Comparison of ENCODE assay signal across 8 mouse cellular contexts in the genomic region with DNA sequence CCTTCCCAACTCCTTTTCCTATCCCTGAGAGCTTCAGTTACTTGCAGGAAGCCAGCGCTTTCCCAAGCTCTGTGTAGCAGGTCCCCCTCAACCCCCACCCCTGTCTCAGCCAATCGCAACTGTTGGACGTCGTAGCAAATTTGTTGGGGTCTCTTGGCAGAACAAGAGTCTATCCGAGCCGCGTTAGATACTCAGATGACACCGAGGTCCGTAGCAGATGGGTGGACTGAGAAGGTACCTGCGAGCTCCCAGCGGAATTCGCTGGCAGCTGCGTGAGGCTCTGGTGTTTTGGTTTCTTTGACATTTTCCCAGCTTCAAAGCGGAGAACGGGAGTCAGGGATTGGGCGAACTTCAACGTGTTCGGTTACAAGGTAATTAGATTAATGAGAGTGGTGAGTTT. TPM values are rescaled to one million over a fixed set of nuclear protein-coding genes. Genes with fewer than 3 reads are reported as not detected.
DNase-seq lines count a peak whose midpoint lies in the region; ATAC-seq and TF ChIP-seq lines count a peak whose summit lies in the region.

No protein-coding gene starts in this region.

- peak overlapping the region; percentile 79 for H3K27ac ChIP-seq in kidney, postnatal 0 days
- H3K27ac ChIP-seq in forebrain, embryonic 14.5 days (ENCODE audit: low read depth, low read length), result peak overlapping the region; percentile 59; the same call in 1 of the 2 replicates
- H3K27ac ChIP-seq in liver, embryonic 15.5 days (replicated peaks), result no peak overlapping the region

- no peak for TF ChIP-seq CTCF in kidney, postnatal 0 days (IDR thresholded peaks at IDR 0.05; ENCODE audit: low read depth)

- peak overlapping the region; percentile 90 for H3K4me3 ChIP-seq in kidney, postnatal 0 days (replicated peaks; ENCODE audit: low read depth, low read length)
- peak overlapping the region; percentile 97 for H3K4me3 ChIP-seq in forebrain, embryonic 14.5 days (ENCODE audit: low read depth, low read length)
- peak overlapping the region; percentile 59 for H3K4me3 ChIP-seq in liver, embryonic 15.5 days (replicated peaks)

- H3K27me3 ChIP-seq in kidney, postnatal 0 days (ENCODE audit: insufficient read depth, low read length), result no peaks in the 10 kb centered on the region
- H3K27me3 ChIP-seq in forebrain, embryonic 14.5 days (replicated peaks; ENCODE audit: control insufficient read depth, insufficient read depth, low read length), result no peaks in the 10 kb centered on the region
- H3K27me3 ChIP-seq in liver, embryonic 15.5 days, result peaks cover 87% of the 10 kb centered on the region

- peak; percentile 6; the same call in 1 of the 2 replicates for ATAC-seq in kidney, postnatal 0 days (replicated peaks; ENCODE audit: low FRiP score, low read depth)
- peak; percentile 22 for ATAC-seq in forebrain, embryonic 14.5 days
- no peak for ATAC-seq in liver, embryonic 15.5 days (ENCODE audit: insufficient read depth)

- H3K9ac ChIP-seq in kidney, postnatal 0 days (ENCODE audit: low read depth, low read length), result peak overlapping the region; percentile 93
- peak overlapping the region; percentile 58 for H3K9ac ChIP-seq in forebrain, embryonic 14.5 days (ENCODE audit: low read length)
- H3K9ac ChIP-seq in liver, embryonic 15.5 days, result no peak overlapping the region

- no peak for DNase-seq in kidney, postnatal 0 days (ENCODE audit: low spot score)
- no peak for DNase-seq in kidney, postnatal 10 days
- DNase-seq in cerebellum, adult 9-10 months, result peak; percentile 67
- peak; percentile 51 for DNase-seq in forebrain, embryonic 14.5 days (ENCODE audit: low spot score)
- no peak for DNase-seq in embryo, embryonic 9.5 days (ENCODE audit: extremely low spot score)
- no peak for DNase-seq in gastrocnemius, postnatal 36 days
- DNase-seq in spleen, adult 12 weeks (ENCODE audit: low spot score), result no peak

- no peaks in the 10 kb centered on the region for H3K9me3 ChIP-seq in kidney, postnatal 0 days (replicated peaks; ENCODE audit: low read length)
- H3K9me3 ChIP-seq in forebrain, embryonic 14.5 days (replicated peaks; ENCODE audit: control insufficient read depth, low read length), result no peaks in the 10 kb centered on the region
- no peaks in the 10 kb centered on the region for H3K9me3 ChIP-seq in liver, embryonic 15.5 days (replicated peaks)

- H3K4me2 ChIP-seq in kidney, postnatal 0 days (ENCODE audit: low read length), result peak overlapping the region; percentile 93
- peak overlapping the region; percentile 82 for H3K4me2 ChIP-seq in forebrain, embryonic 14.5 days (ENCODE audit: low read length)
- H3K4me2 ChIP-seq in liver, embryonic 15.5 days, result peak overlapping the region; percentile 69

- intact Hi-C loops in gastrocnemius, postnatal 36 days (cut with DNase I), result no loop called here

- under 1% methylated on average over 18 of the region's 18 CpGs for WGBS in kidney, postnatal 0 days
- WGBS in forebrain, embryonic 14.5 days, result under 1% methylated on average over 18 of the region's 18 CpGs
- WGBS in liver, embryonic 15.5 days (ENCODE audit: insufficient replicate concordance), result 1% methylated on average over 18 of the region's 18 CpGs

- H3K4me1 ChIP-seq in kidney, postnatal 0 days (replicated peaks; ENCODE audit: insufficient read depth, low read length), result peaks cover 20% of the 10 kb centered on the region
- peaks cover 23% of the 10 kb centered on the region for H3K4me1 ChIP-seq in forebrain, embryonic 14.5 days (ENCODE audit: control insufficient read depth, insufficient read depth, low read length)
- peaks cover 15% of the 10 kb centered on the region for H3K4me1 ChIP-seq in liver, embryonic 15.5 days (replicated peaks)

- H3K36me3 ChIP-seq in kidney, postnatal 0 days (ENCODE audit: insufficient read depth, low read length), result no peaks in the 10 kb centered on the region
- H3K36me3 ChIP-seq in forebrain, embryonic 14.5 days (ENCODE audit: control insufficient read depth, insufficient read depth, low read length), result no peaks in the 10 kb centered on the region
- H3K36me3 ChIP-seq in liver, embryonic 15.5 days (replicated peaks), result no peaks in the 10 kb centered on the region

RNA-seq across cellular contexts. Expression of a gene that starts 3.9 kb away (rescaled TPM):
- 12.5 and 15.0 TPM in 2 replicates for polyA plus RNA-seq in kidney, postnatal 0 days (2015; fragmentation: Nextera tagmentation; extraction: Ambion mirVana)
- polyA plus RNA-seq in forebrain, embryonic 14.5 days (2014; fragmentation: Nextera tagmentation; extraction: Ambion mirVana), result 46.5 and 51.1 TPM in 2 replicates
- 0.97 and 1.0 TPM in 2 replicates for polyA plus RNA-seq in liver, embryonic 15.5 days (2015; fragmentation: Nextera tagmentation; extraction: Ambion mirVana)
- 10 to 100 TPM; 36.6 to 36.7 TPM for total RNA-seq in gastrocnemius, postnatal 36 days (2021)

Comparison
In these comparisons a context has a peak if more than half of its experiments do, and no peak if none do; other contexts are left out.
1. DNase-seq: peak in cerebellum, adult 9-10 months (single experiment) and forebrain, embryonic 14.5 days (single experiment); none in kidney, postnatal 0 days (single experiment), kidney, postnatal 10 days (single experiment), embryo, embryonic 9.5 days (single experiment), gastrocnemius, postnatal 36 days (0 of 2) and spleen, adult 12 weeks (single experiment).
2. Peak in every context shown above with its lines, with median percentiles within 50 percentile points of each other: H3K4me2 ChIP-seq and H3K4me3 ChIP-seq.